Mouse (Mus musculus) small intestine, adult 2 months (tissue): ENCODE data around the gene Phyhd1. TPM values are rescaled to one million over a fixed set of nuclear protein-coding genes. Genes with fewer than 3 reads are reported as not detected.

Source experiments
- H3K27ac ChIP-seq: fragments of 200-500 bp; 2 replicates; pipeline ENCODE4 v1.5.1; 2012; ENCODE audit warnings: low read depth, low read length, control low read depth, inconsistent platforms; ENCODE audit not compliant: insufficient read depth
- H3K27me3 ChIP-seq: fragments of 200-500 bp; 2 replicates; pipeline ENCODE4 v1.6.1; 2012; ENCODE audit warnings: mild to moderate bottlenecking, moderate library complexity, low read length, inconsistent platforms; ENCODE audit not compliant: control insufficient read depth, insufficient read depth
- H3K36me3 ChIP-seq: fragments of 200-500 bp; 2 replicates; pipeline ENCODE4 v1.6.1; 2012; ENCODE audit warnings: mild to moderate bottlenecking, low read length, control low read depth, inconsistent platforms; ENCODE audit not compliant: control insufficient read depth, insufficient read depth
- H3K4me1 ChIP-seq: fragments of 200-500 bp; 2 replicates; pipeline ENCODE4 v1.6.1; 2012; ENCODE audit warnings: low read length, inconsistent platforms, mixed read lengths; ENCODE audit not compliant: control insufficient read depth, insufficient read depth, insufficient read length
- H3K4me3 ChIP-seq: fragments of 200-500 bp; 2 replicates; pipeline ENCODE4 v1.5.1; 2012; ENCODE audit warnings: low read depth, mild to moderate bottlenecking, control low read depth, inconsistent platforms, low read length, moderate library complexity
- CTCF ChIP-seq: fragments of 200-500 bp; IDR thresholded peaks from 2 replicates; pipeline ENCODE4 v1.5.1; 2012; ENCODE audit warnings: low read depth, mild to moderate bottlenecking, control low read depth, inconsistent platforms, low read length, moderate library complexity, mixed read lengths; ENCODE audit not compliant: insufficient replicate concordance, insufficient read length; ENCODE audit errors: extremely low read depth
- POLR2A ChIP-seq: fragments of 200-500 bp; IDR thresholded peaks from 2 replicates; pipeline ENCODE4 v1.6.1; 2012; ENCODE audit warnings: low read depth, mild to moderate bottlenecking, control low read depth, inconsistent platforms, low read length, moderate library complexity
- WGBS: fragments of 180-500 bp; shearing (Covaris S2); methylation state at CpG from one replicate; pipeline ENCODE4 v1.1.7; 2018; 5-methylcytosine and 5-hydroxymethylcytosine counted together
- polyA plus RNA-seq: library from polyadenylated mRNA; depleted of rRNA; stranded (reverse); fragments of >200 nt; gene quantifications from 2 replicates; pipeline ENCODE4 v1.2.3, GENCODE M21; 2012; rRNA removed

Phyhd1 gene
- polyA plus RNA-seq, 1 experiment: 2.4 TPM

GRCm38 (mm10) chr2:30316955-30317354 lies 51.0 kb downstream of the Phyhd1 start:
- Histone ChIP-seq H3K36me3 (peaks cover 68% of the 10 kb centered on the region), H3K4me1 (no peaks in the 10 kb centered on the region), H3K4me3 (no peak overlapping the region), H3K27me3 (no peaks in the 10 kb centered on the region), H3K27ac (no peak overlapping the region)
- TF ChIP-seq POLR2A (no peak), CTCF (no peak)
- WGBS: 87% methylated on average over 5 of the region's 5 CpGs

GRCm38 (mm10) chr2:30319260-30319659 lies 53.3 kb downstream of the Phyhd1 start:
- H3K4me3 ChIP-seq: no peak overlapping the region
- TF ChIP-seq POLR2A (no peak), CTCF (no peak)
- no peaks in the 10 kb centered on the region for H3K4me1 ChIP-seq
- H3K27ac ChIP-seq: no peak overlapping the region
- H3K36me3 ChIP-seq: peaks cover 69% of the 10 kb centered on the region
- 44% methylated on average over 4 of the region's 4 CpGs for WGBS
- H3K27me3 ChIP-seq: no peaks in the 10 kb centered on the region

- Histone ChIP-seq H3K36me3 (peaks cover 66% of the 10 kb centered on the region), H3K27ac (no peak overlapping the region), H3K27me3 (no peaks in the 10 kb centered on the region), H3K4me3 (no peak overlapping the region), H3K4me1 (no peaks in the 10 kb centered on the region)
- TF ChIP-seq CTCF: no peak
- TF ChIP-seq POLR2A: no peak
- 96% methylated on average over 7 of the region's 7 CpGs for WGBS
These were observed 57.1 kb downstream of the Phyhd1 start for GRCm38 (mm10) chr2:30323111-30323510.

- Histone ChIP-seq H3K36me3 (peaks cover 79% of the 10 kb centered on the region), H3K4me1 (no peaks in the 10 kb centered on the region), H3K4me3 (no peak overlapping the region), H3K27ac (no peak overlapping the region), H3K27me3 (no peaks in the 10 kb centered on the region)
- WGBS: 92% methylated on average over 5 of the region's 5 CpGs
- TF ChIP-seq CTCF: no peak
- TF ChIP-seq POLR2A: no peak
These were observed 59.3 kb downstream of the Phyhd1 start for GRCm38 (mm10) chr2:30325296-30325695.

GRCm38 (mm10) chr2:30327276-30327675 lies 61.3 kb downstream of the Phyhd1 start:
- TF ChIP-seq POLR2A: no peak
- no peak for TF ChIP-seq CTCF
- Histone ChIP-seq H3K27me3 (no peaks in the 10 kb centered on the region), H3K4me1 (no peaks in the 10 kb centered on the region), H3K4me3 (no peak overlapping the region), H3K27ac (no peak overlapping the region), H3K36me3 (peaks cover 78% of the 10 kb centered on the region)
- 91% methylated on average over 7 of the region's 7 CpGs for WGBS

GRCm38 (mm10) chr2:30328791-30329190 lies 62.8 kb downstream of the Phyhd1 start:
- 74% methylated on average over 3 of the region's 3 CpGs for WGBS
- H3K36me3 ChIP-seq: peaks cover 78% of the 10 kb centered on the region
- TF ChIP-seq POLR2A (no peak), CTCF (no peak)
- H3K4me1 ChIP-seq: no peaks in the 10 kb centered on the region
- no peak overlapping the region for H3K4me3 ChIP-seq
- no peak overlapping the region for H3K27ac ChIP-seq
- no peaks in the 10 kb centered on the region for H3K27me3 ChIP-seq

Other genes starting within 250 kb of the Phyhd1 start
- 7.5 and 8.3 TPM in 2 replicates for gene Wdr34, start 217.3 kb upstream of the Phyhd1 start, polyA plus RNA-seq
- gene Set, start 208.8 kb upstream of the Phyhd1 start, polyA plus RNA-seq: 19.2 and 40.4 TPM in 2 replicates
- gene Pkn3, start 188.5 kb upstream of the Phyhd1 start, polyA plus RNA-seq: 4.9 and 7.8 TPM in 2 replicates
- gene Zdhhc12, start 172.6 kb upstream of the Phyhd1 start, polyA plus RNA-seq: 81.4 and 175 TPM in 2 replicates
- gene Zer1, start 141.6 kb upstream of the Phyhd1 start, polyA plus RNA-seq: 21.1 and 39.1 TPM in 2 replicates
- 48.5 and 85.7 TPM in 2 replicates for gene Tbc1d13, start 132.5 kb upstream of the Phyhd1 start, polyA plus RNA-seq
- 109 and 147 TPM in 2 replicates for gene Endog, start 94.7 kb upstream of the Phyhd1 start, polyA plus RNA-seq
- 10.9 and 16.8 TPM in 2 replicates for gene Spout1, start 87.7 kb upstream of the Phyhd1 start, polyA plus RNA-seq
- gene Kyat1, start 60.4 kb upstream of the Phyhd1 start, polyA plus RNA-seq: 14.9 and 77.0 TPM in 2 replicates
- 17.9 and 27.4 TPM in 2 replicates for gene Lrrc8a, start 28.5 kb upstream of the Phyhd1 start, polyA plus RNA-seq
- gene Gm28035, start 25.6 kb upstream of the Phyhd1 start, polyA plus RNA-seq: 3.1 and 6.1 TPM in 2 replicates
- gene Gm28038, start 14.8 kb downstream of the Phyhd1 start, polyA plus RNA-seq: not detected in 2 replicates
- 14.1 and 14.8 TPM in 2 replicates for gene Dolk, start 20.1 kb downstream of the Phyhd1 start, polyA plus RNA-seq
- 12.7 and 21.4 TPM in 2 replicates for gene Nup188, start 20.2 kb downstream of the Phyhd1 start, polyA plus RNA-seq
- 112 and 158 TPM in 2 replicates for gene Sh3glb2, start 93.1 kb downstream of the Phyhd1 start, polyA plus RNA-seq
- 28.7 and 33.4 TPM in 2 replicates for gene Miga2, start 98.0 kb downstream of the Phyhd1 start, polyA plus RNA-seq
- 62.0 and 199 TPM in 2 replicates for gene Dolpp1, start 126.1 kb downstream of the Phyhd1 start, polyA plus RNA-seq
- gene Crat, start 149.6 kb downstream of the Phyhd1 start, polyA plus RNA-seq: 77.8 and 176 TPM in 2 replicates
- 55.4 and 102 TPM in 2 replicates for gene Ptpa, start 149.8 kb downstream of the Phyhd1 start, polyA plus RNA-seq
- gene Ier5l, start 208.0 kb downstream of the Phyhd1 start, polyA plus RNA-seq: 11.5 and 13.4 TPM in 2 replicates